35 mouse cellular contexts compared by ENCODE assay signal in genomic region chr3:131307811-131308210, GRCm38 (mm10).
"Had no signal": no experiment of that assay in that cellular context is flagged by ENCODE, and none has a peak within 500 bp of the region (broad histone marks: within the 10 kb centered on the region; RNA-seq: fewer than 3 reads in every experiment).

No protein-coding gene starts in this region.

- H3K36me3 ChIP-seq: heart, embryonic 10.5 days; heart, embryonic 12.5 days; heart, embryonic 13.5 days; heart, embryonic 15.5 days; hindbrain, embryonic 10.5 days; hindbrain, embryonic 12.5 days; hindbrain, embryonic 13.5 days; hindbrain, embryonic 15.5 days; intestine, embryonic 15.5 days; kidney, embryonic 15.5 days had no signal

- H3K4me2 ChIP-seq: heart, embryonic 11.5 days; heart, embryonic 12.5 days; heart, embryonic 13.5 days; heart, embryonic 15.5 days; hindbrain, embryonic 12.5 days; hindbrain, embryonic 13.5 days; hindbrain, embryonic 14.5 days; hindbrain, embryonic 15.5 days; intestine, embryonic 15.5 days; kidney, embryonic 15.5 days had no signal

- H3K9me3 ChIP-seq: hindbrain, embryonic 15.5 days; intestine, embryonic 15.5 days had no signal

- H3K4me1 ChIP-seq: heart, embryonic 15.5 days; hindbrain, embryonic 12.5 days; hindbrain, embryonic 15.5 days; intestine, embryonic 15.5 days had no signal

- H3K9ac ChIP-seq: heart, embryonic 12.5 days; heart, embryonic 13.5 days; heart, embryonic 15.5 days; hindbrain, embryonic 12.5 days; hindbrain, embryonic 13.5 days; hindbrain, embryonic 14.5 days; hindbrain, embryonic 15.5 days; intestine, embryonic 15.5 days; kidney, embryonic 15.5 days had no signal

- H3K27me3 ChIP-seq: heart, embryonic 15.5 days; hindbrain, embryonic 13.5 days; hindbrain, embryonic 15.5 days; intestine, embryonic 15.5 days had no signal

- H3K27ac ChIP-seq: heart, embryonic 10.5 days; heart, embryonic 13.5 days; heart, embryonic 15.5 days; hindbrain, embryonic 10.5 days; hindbrain, embryonic 12.5 days; hindbrain, embryonic 13.5 days; hindbrain, embryonic 14.5 days; hindbrain, embryonic 15.5 days; hindbrain, postnatal 0 days; intestine, embryonic 15.5 days; kidney, embryonic 15.5 days; kidney, postnatal 0 days; layer of hippocampus, adult 2 months had no signal

- H3K4me3 ChIP-seq: heart, embryonic 10.5 days; heart, embryonic 12.5 days; heart, embryonic 13.5 days; heart, embryonic 15.5 days; hindbrain, embryonic 10.5 days; hindbrain, embryonic 12.5 days; hindbrain, embryonic 13.5 days; hindbrain, embryonic 15.5 days; intestine, embryonic 15.5 days; kidney, embryonic 15.5 days; layer of hippocampus, adult 2 months had no signal

- ATAC-seq: hindbrain, embryonic 16.5 days; hindbrain, postnatal 0 days; inflammation-experienced regulatory T-cells, adult 6 months; intestine, embryonic 15.5 days; intestine, embryonic 16.5 days; intestine, postnatal 0 days had no signal

- DNase-seq: heart, postnatal 10 days; heart, postnatal 14 days; heart, postnatal 36 days; heart, postnatal 4 days; kidney, adult 11 months; kidney, adult 18-20 months; kidney, adult 2 months; kidney, adult 8-10 months; kidney, adult 9 months; kidney, postnatal 10 days; kidney, postnatal 14 days; kidney, postnatal 25 days; kidney, postnatal 36 days; kidney, postnatal 4 days; layer of hippocampus, adult 9-11 months; layer of hippocampus, postnatal 36 days had no signal
